Mouse (Mus musculus) neutrophil, adult 5-6 weeks (primary cell): ENCODE measurements around the gene Stat3. TPM values are rescaled to one million over a fixed set of nuclear protein-coding genes. Genes with fewer than 3 reads are reported as not detected.
A peak's percentile ranks its signal among the peaks of the same experiment; 100 is the strongest.

Experiments
- ATAC-seq: fragments of 151-379, 151-347 bp; 2 replicates; pipeline ENCODE4 v1.8.0; 2017; ENCODE audit warnings: mild to moderate bottlenecking, moderate TSS enrichment; ENCODE audit not compliant: insufficient number of reproducible peaks, poor library complexity, low FRiP score, severe bottlenecking; ENCODE audit errors: extremely low read depth
- total RNA-seq: library from RNA; stranded (forward); fragments of 200-1000 nt; gene quantifications from 2 replicates; pipeline ENCODE4 v1.2.3, GENCODE M21; 2017

The Stat3 gene
- 383 and 443 TPM in 2 replicates for total RNA-seq

DNA sequence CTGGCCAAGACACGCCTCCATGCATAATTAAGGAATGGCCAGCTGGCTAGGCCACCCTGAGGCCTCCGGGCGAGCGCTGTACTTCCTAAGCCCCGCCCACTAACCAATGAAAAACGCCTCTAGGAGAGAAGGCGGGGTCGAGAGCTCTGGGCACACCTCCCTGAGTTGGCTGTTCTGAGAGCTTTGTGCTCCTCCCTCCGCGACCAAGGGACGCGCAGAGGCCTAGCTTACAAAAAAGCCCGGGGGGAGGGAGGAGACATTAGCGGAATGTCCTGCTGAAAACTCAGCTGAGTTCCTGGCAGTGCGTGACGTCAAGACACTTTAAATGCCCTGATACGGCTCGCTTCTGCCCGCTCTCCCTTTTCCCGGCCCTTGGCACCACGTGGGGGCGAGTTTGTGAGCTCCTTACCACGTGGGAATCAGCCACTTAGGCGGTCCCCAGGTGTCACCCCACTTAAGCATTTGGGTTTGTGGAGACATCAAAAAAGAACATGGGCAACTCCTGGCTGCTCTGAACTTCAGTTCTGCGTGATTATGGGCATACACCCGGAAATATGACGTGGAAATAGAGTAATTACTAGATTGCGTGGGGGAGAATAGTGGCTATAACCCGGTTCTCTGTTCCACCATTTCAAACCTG is at the start of gene Stat3:
Gene Stat3, minus strand, starts transcription at position 29 of the 640 bp plus-strand sequence.
- ATAC-seq, result peak; percentile 87

DNA sequence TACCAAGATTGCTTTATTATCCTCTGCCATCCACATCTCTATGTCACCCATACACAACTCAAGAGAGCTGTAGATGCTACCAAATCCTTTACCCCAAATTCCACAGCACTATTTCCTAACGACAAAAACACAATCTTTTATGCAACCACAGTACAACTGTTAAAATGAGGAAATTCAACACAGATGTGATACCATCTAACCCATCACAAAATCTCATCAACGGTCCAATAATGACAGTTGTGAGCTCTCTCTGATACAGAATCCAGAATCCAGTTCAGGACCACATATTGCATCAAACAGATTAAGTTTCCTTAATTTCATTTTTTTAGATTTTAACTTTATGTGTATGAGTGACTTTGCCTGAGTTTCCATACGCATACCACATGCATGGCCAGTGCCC is 49.3 kb upstream of the Stat3 start:
- no peak for ATAC-seq

DNA sequence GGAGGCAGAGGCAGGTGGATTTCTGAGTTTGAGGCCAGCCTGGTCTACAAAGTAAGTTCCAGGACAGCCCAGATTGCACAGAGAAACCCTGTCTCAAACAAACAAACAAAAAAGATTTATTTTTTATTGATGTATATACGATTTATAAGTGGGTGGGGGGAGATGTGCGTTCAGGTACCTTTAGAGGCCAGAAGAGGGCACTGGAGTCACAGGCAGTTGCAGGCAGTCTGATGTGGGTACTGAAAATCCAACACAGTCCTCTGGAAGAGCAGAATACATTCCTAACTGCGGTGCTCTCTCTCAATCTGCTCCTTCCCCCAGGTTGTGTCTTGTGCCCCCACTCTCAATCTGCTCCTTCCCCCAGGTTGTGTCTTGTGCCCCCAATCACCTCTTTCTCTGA is 46.3 kb upstream of the Stat3 start:
- no peak for ATAC-seq

DNA sequence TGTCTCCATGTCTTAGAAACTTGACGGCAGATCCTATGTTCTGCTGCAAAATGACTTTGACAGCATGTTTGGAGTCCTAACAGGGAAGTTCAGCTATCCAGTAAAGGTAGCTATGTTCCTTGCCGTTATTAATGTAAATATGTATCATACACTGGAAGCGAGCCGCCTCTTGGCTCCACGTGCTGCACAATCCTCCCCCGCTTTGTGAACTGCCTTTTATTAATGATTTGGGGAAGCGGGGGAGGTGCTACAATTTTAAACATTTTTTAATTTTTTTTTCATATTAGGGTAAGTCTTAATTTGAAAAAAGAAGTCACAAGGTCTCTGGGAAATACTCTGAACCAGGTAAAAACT is 44.4 kb upstream of the Stat3 start:
- ATAC-seq, result no peak

DNA sequence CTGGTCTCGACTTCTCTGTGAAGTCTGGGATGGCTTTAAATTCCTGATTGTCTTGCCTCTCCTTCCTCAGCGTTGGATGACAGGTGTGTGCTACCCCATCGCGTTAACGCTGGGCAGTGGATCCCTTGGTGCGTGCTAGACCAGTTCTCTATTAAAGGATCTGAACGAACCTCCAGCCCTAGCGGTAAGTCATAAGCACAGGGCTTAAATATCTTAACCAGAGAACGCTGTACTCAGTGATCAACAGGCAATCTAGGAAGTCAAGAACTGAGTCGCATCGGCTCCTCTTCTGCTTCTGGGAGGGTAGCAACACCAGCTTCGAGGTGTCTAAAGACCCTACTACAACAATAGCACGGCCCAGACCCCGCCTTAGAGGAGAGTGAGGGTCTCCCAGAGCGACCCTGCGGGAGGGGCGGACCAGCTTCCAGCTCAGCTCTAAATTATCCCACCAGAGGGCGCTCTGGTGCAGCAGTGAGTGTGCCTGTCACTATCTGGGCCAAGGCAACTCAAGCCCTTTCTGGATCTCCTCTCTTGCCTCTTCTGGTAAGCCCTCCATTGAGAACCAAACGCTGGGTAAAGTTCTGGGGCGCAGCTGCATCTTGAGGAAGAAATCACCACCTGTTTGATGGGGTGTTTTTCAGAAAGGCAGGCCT is 43.9 kb upstream of the Stat3 start:
- peak; percentile 76 for ATAC-seq

DNA sequence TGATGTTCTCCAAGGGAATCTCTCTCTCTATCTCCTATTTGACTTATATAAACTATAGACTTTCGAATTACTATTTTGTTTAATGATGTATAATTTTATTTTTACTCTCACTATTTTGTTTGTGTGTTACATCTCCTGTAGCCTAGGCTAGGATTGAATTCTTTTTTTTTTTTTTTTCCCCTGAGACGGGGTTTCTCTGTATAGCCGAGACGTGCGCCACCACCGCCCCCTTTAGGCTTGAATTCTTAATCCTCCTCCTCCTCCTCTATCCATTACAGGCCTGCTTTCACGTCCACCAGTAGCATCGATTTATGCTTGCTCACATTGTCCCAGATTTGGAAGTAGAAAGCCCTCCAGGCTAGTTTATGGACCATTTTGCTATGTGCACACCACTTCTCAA is 42.7 kb upstream of the Stat3 start:
- ATAC-seq, result no peak

DNA sequence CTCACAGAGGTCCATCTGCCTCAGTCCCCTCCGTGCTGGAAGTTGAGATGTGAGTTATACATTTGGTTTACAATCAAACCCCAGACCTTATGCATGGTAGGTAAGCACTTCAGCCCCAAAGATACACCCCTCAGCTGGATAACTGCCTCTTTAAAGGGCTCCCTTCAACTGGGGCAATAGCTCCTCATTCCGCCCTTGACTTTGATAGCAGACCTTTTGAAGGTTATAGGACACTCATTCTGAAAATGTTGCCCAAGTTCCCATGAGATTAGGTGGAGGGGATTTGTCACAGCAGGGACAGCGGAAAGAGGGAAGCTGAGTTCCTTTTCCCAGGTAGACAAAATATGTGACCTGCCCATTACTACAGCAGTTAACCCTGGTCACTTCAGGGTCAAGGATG is 41.9 kb upstream of the Stat3 start:
- no peak for ATAC-seq

DNA sequence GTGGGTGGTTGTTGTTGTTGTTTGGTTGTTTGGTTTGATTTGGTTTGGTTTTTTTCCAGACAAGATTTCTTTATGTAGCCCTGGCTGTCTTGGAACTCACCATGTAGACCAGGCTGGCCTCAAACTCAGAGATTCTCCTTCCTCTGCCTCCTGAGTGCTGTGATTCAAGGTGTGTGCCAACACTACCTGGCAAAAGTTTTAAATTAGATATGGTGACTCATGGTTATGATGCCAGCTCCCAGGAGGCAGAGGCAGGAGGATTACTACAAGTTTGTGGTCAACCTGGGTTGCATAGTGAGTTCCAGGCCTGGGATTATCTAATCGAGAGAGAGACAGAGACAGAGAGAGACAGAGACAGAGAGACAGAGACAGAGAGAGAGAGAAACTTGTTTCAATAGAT is 41.1 kb upstream of the Stat3 start:
- no peak for ATAC-seq

DNA sequence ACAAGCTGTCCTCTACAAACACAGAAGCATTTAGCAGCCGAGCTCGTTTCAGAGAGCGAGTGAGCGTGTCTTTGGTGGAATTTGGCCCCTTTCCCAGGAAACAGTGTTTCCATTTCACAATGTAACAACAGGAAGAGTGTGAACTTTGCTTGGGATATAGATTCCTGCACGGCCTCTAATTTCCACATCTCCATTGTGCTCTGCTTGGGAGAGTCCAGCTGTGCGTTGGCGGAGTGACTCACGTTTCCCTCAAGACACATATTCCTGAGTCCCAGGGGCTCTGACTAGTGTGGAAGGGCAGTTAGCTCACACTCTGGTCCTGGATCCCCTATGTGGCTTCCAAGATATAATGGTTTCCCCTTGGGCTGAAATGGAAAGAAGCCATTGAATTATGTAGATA is 40.5 kb upstream of the Stat3 start:
- no peak for ATAC-seq

DNA sequence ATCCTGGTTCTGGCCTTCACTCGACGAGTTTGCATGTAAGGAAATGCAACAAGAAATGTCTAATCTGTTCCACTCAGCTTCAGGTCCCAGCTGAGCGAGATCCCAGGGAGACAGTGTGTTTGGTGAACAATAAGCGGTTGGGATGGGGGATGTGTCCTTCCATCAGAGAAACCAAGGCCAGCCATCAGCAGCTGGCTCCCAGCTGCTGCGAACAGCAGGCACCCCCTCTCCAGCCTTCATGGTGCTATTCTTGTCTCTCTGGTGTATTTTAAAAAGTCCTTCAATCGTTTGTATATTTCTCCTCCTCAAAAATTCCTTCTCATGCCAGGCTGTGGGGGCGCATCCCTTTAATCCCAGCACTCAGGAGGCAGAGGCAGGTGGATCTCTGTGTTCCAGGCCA is 35.9 kb upstream of the Stat3 start:
- no peak for ATAC-seq

DNA sequence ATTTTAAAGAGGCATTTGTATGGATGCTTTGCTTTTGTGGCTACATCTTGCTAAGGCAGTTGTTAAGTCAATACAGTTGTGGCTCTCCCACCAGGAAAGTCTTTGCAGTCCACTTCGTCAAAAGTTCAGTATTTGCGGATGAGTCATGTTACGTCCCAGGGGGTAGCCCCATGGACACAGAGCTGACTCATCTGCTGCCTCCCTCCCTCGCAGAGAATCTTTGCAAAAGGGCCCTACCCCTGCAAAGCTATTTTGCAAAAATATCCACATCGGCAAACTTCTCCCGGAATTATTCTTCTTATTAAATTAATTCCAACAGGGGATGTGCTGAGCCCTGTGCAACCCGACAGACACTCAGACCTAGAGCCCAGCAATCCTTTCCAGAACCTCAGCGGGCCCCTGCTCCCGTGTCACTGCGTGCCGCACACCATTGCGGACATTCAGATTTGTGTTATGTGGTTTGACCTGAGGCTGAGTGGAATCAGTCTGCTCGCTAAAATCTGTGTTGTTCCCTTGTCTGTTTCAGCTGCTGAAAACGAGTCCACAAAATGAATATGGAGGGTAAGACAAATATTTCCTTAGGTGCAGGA is 35.1 kb upstream of the Stat3 start:
- ATAC-seq, result no peak

DNA sequence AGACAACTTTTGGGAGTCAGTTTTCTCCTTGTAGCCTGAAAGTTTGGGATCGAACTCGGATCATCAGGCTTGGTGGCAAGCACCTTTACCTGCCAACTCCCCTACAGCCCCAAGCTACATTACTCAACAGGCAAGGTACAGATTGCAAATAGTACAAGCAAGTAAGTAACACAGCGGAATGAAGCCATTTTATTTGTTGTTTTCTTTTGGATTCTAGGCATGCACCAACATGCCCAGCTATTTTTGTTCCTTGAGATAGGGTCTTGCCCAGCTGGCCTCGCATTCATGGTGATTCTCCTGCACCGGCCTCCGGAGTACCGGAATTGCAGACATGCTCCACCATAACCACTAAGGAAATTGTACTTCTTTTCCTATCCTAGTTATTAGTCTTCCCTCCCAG is 33.9 kb upstream of the Stat3 start:
- ATAC-seq, result no peak

DNA sequence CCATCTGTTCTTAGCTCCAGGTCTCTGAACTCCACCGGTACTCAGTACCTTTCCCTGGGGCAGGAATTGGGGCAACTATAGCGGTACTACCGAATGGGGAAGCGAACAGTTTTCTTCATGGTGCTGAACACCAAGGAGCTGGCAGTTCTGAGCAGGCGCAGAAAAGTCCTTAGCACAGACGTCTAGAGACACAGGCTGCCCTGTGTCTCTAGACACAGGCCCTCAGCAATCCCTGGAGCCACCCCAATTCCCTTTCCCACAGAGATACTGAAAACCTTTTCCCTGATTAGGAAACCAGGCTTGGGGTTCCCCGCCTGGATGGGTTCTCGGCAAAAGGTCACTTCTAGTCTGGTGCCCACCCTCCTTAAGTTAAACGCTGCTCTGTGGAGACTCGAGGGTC is 32.1 kb upstream of the Stat3 start:
- no peak for ATAC-seq

DNA sequence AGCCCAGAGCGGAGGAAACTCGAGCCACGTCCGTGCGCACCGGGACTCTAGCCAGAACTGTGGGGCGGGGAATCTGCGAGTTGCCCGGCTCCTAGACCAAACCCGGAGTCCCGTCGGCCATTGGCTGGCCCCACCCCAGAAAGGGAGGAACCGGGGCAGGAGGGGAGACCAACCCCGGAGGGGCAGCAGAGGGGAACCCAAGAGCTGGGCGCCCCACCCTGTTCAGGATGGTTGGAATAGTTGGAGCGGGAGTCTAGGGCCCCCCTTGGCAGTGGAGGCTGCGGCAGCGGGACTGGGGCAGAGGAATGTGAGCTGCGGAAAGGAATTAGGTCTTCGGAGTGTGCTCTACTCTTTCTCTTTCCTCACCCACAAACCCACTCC is 31.2 kb upstream of the Stat3 start, which contains the start of gene Cavin1:
Gene Cavin1, minus strand, starts transcription at position 331 of the 381 bp plus-strand sequence.
- ATAC-seq, result peak; percentile 18; the same call in 1 of the 2 replicates

DNA sequence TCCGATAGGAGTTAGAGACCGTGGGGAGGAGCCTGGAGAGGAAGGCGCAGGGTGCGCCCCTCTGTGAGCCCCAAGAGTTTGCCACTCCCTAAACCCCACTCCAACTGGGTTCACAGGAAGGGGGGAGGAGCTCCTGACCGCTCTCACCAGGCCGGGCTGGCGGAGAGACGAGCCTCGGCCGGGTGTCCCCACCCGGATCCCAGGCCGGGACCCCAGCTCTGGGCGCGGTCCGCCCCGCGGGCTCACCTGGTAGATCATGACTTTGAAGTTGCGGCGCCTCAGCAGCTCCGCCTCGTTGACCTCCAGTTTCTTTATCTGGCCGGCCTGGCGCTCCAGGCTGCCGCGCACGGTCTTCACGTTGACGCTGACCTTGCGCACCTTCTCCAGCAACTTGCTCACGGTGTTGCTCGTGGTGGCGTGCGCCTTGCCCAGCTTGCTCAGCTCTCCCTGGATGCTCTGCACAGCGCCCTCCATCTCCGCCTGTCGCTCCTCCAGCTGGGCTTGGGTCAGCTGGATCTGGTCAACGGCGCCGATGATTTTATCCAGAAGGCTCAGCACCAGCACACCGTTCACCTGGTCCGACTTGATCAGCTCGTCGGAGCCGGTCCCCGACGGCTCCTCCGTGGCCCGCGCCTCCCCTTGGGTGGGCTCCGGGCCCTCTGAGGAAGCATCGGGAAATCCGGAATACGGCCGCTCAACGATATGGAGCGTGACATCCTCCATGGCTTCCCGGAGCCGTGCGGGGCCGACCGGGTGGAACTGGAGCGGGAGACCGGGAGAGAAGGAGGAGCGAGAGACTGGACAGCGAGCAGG is 30.6 kb upstream of the Stat3 start:
- ATAC-seq, result no peak

DNA sequence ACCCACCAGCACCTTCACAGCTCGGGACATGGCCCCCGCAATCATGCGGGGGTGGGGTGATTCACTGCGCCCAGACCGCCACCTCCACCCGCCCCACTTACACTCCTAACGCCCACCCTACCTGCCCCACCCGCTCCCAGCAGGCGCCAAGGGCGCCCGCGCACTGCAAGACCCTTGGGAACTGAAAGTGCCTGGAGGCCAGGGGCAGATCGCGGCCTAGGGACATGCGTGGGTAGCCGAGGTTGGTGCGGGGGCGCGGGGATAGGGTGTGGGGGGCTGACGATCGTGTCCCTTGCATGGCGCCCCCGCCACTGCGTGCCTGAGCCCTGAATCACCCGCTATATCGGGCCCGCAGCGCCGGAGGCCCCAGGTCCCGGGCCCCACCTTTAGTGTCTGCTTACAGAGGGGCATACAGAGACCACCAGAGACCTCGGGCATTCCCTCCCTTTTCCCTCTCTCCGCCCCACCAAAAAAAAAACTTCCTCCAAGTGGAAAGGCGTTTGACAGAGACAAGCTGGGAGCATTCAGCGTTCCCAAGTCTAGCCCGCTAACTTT is 29.9 kb upstream of the Stat3 start:
- no peak for ATAC-seq

DNA sequence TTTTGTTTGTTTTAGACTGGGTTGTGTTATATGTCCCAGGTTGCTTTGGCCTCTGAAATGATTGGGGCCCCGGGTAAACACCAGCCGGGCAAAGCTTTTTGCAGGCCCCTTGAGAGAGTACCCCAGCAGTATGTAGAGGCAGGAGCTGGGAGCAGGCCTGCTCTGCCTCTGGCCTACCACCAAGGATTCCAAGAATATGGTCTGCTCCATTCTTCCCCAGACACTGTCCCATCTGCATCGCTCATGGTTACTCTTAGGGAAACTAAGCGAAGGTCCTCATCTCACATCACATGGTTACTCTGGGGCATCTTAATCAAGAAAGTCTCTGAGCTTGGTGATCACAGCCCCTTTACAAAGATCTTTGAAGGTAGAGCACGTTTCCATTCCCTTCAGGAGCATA is 29.2 kb upstream of the Stat3 start:
- ATAC-seq, result no peak

DNA sequence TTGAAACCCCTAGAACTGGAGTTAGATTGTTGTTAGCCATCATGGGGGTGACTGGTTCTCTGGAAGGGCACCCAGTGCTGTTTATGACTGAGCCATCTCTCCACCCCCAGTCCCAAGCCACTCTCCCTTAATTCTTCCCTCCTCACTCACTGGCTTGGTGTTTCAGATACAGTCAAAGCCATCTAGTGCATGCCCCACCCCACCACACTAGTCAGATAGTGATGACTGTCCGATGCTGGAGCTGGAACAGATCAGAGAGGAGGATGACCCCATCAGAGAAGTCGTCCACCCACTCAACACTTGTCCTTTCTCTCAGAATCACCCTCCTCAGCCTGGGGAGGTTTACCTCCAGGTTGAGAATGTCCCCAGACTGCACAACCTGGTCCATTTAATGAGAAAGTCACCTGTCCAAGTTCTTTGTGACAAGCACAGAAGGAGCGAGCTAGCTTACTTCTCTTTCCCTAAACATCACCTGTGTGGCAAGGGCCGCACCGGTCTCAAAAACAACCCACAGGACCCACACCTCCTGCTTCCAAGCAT is 28.6 kb upstream of the Stat3 start:
- ATAC-seq, result no peak

DNA sequence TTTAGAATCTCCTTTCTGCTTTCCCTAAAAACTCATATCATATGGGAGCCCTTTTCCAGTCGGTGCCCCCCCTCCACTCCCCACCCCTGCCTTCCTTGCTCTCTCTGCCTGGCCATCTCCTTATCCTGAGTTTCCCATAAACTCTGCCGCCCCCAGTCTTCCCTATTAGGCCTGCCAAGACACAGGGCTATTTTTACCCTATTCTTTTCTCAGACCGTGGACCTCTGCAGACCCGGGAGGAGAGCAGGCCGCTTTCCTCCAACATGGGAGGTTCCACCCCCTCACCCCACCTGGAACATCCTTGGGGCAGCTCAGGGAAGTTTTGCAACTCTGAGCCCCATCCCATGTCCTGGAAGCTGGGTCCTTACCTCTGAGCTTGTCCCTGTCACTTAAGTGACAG is 28.0 kb upstream of the Stat3 start:
- ATAC-seq, result no peak
